9 mouse cellular contexts compared by ENCODE assay signal in the genomic region with DNA sequence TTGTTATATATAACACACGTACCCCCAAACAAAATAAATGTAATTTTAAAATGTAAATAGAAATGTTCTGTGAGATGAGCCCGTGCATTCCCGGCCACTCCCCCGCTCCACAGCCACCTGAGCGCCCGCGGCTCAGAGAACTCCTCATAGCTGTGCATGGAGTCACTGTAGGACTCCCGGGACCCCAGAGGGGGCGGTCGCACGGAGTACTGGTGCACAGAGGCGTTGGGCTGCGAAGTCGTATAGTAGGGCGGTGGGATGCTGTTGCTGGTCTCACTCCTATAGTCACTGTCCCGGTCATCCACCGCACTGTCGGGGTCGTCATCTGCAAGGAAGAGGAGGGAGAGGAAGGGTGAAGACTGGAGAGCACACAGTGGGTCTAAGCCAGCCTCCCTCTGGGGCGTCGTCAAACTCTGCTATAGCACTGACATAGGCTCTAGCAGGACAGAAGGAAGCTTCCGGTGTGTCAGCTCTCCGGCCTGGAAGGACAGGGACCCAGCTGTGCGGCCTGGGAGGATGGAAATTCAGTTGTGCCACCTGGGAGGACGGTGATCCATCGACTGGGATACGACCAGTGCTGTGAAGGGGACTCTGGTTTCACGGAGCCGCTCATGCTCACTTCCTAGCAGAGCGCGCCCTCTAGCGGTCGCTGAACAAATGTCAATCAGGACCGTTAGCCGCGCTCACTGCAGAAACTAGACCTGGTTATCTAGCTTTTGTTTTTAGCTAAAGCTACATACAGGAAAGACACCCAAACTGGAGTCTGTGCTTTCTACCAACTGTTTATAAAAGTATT. TPM values are rescaled to one million over a fixed set of nuclear protein-coding genes. Genes with fewer than 3 reads are reported as not detected.
DNase-seq lines count a peak whose midpoint lies in the region; ATAC-seq and TF ChIP-seq lines count a peak whose summit lies in the region.
"Had no signal": no experiment of that assay in that cellular context is flagged by ENCODE, and none has a peak within 500 bp of the region (broad histone marks: within the 10 kb centered on the region; RNA-seq: fewer than 3 reads in every experiment).

No protein-coding gene starts in this region.

- no peaks in the 10 kb centered on the region for H3K36me3 ChIP-seq in embryonic facial prominence, embryonic 15.5 days
- H3K36me3 ChIP-seq in heart, embryonic 12.5 days = no peaks in the 10 kb centered on the region
- H3K36me3 ChIP-seq in kidney, postnatal 0 days (ENCODE audit: insufficient read depth, low read length) = no peaks in the 10 kb centered on the region
- no peaks in the 10 kb centered on the region for H3K36me3 ChIP-seq in liver, embryonic 13.5 days
- H3K36me3 ChIP-seq in splenic B cell, adult 2 months (ENCODE audit: control insufficient read depth, insufficient read depth, low read length, poor library complexity, severe bottlenecking) = no peaks in the 10 kb centered on the region

- 5% methylated on average over 36 of the region's 36 CpGs for WGBS in embryonic facial prominence, embryonic 15.5 days
- WGBS in heart, embryonic 12.5 days = 8% methylated on average over 36 of the region's 36 CpGs
- WGBS in kidney, postnatal 0 days = 4% methylated on average over 36 of the region's 36 CpGs
- 10% methylated on average over 36 of the region's 36 CpGs for WGBS in liver, embryonic 13.5 days (ENCODE audit: insufficient replicate concordance)

- H3K4me1 ChIP-seq in bone marrow macrophage, adult 2 months (ENCODE audit: control insufficient read depth, insufficient read depth, low read length) = no peaks in the 10 kb centered on the region
- H3K4me1 ChIP-seq in embryonic facial prominence, embryonic 15.5 days = peaks cover 11% of the 10 kb centered on the region
- H3K4me1 ChIP-seq in heart, embryonic 12.5 days (replicated peaks) = peaks cover 9% of the 10 kb centered on the region; the same call in 1 of the 2 replicates
- 0 out of 2 replicates have a peak, but pooled peaks cover 5% of the 10 kb centered on the region for H3K4me1 ChIP-seq in kidney, postnatal 0 days (replicated peaks; ENCODE audit: insufficient read depth, low read length)
- peaks cover 25% of the 10 kb centered on the region for H3K4me1 ChIP-seq in liver, embryonic 13.5 days (replicated peaks)

- DNase-seq in CD4-positive helper T cell, adult 2 months (ENCODE audit: low read depth, low spot score) = peak; percentile 83
- DNase-seq in kidney, postnatal 0 days (ENCODE audit: low spot score) = peak; percentile 92
- peak; percentile 60 for DNase-seq in liver, embryonic 13.5 days
- peak; percentile 70 to 81 for DNase-seq in natural killer cell, adult 2 months (ENCODE audit: low spot score in 2 of 2)
- DNase-seq in splenic B cell, adult 2 months (ENCODE audit: low read depth, low spot score) = peak; percentile 90

- no peak overlapping the region for H3K27ac ChIP-seq in bone marrow macrophage, adult 2 months (ENCODE audit: insufficient read depth, low read depth, low read length)
- no peak overlapping the region for H3K27ac ChIP-seq in embryonic facial prominence, embryonic 15.5 days (replicated peaks)
- no peak overlapping the region for H3K27ac ChIP-seq in heart, embryonic 12.5 days (ENCODE audit: poor library complexity, severe bottlenecking)
- no peak overlapping the region for H3K27ac ChIP-seq in kidney, postnatal 0 days
- H3K27ac ChIP-seq in liver, embryonic 13.5 days = no peak overlapping the region

- no peaks in the 10 kb centered on the region for H3K9me3 ChIP-seq in embryonic facial prominence, embryonic 15.5 days (replicated peaks)
- no peaks in the 10 kb centered on the region for H3K9me3 ChIP-seq in heart, embryonic 12.5 days (replicated peaks)
- no peaks in the 10 kb centered on the region for H3K9me3 ChIP-seq in kidney, postnatal 0 days (replicated peaks; ENCODE audit: low read length)
- H3K9me3 ChIP-seq in liver, embryonic 13.5 days (replicated peaks) = no peaks in the 10 kb centered on the region

- no peak overlapping the region for H3K9ac ChIP-seq in embryonic facial prominence, embryonic 15.5 days
- no peak overlapping the region for H3K9ac ChIP-seq in heart, embryonic 12.5 days
- H3K9ac ChIP-seq in kidney, postnatal 0 days (ENCODE audit: low read depth, low read length) = no peak overlapping the region
- no peak overlapping the region for H3K9ac ChIP-seq in liver, embryonic 13.5 days

- TF ChIP-seq POLR2A in bone marrow macrophage, adult 2 months (IDR thresholded peaks at IDR 0.05; ENCODE audit: borderline replicate concordance, low read depth, low read length) = no peak

- H3K4me2 ChIP-seq in embryonic facial prominence, embryonic 15.5 days (replicated peaks) = peak overlapping the region; percentile 33; the same call in 1 of the 2 replicates
- no peak overlapping the region for H3K4me2 ChIP-seq in heart, embryonic 12.5 days
- H3K4me2 ChIP-seq in kidney, postnatal 0 days (ENCODE audit: low read length) = no peak overlapping the region
- H3K4me2 ChIP-seq in liver, embryonic 13.5 days = 0 out of 2 replicates have a peak overlapping the region, but pooled peaks have one; percentile 12

- H3K27me3 ChIP-seq in embryonic facial prominence, embryonic 15.5 days = peaks cover 63% of the 10 kb centered on the region
- H3K27me3 ChIP-seq in heart, embryonic 12.5 days (replicated peaks) = peaks cover 88% of the 10 kb centered on the region
- H3K27me3 ChIP-seq in kidney, postnatal 0 days (ENCODE audit: insufficient read depth, low read length) = peaks cover 28% of the 10 kb centered on the region; the same call in 1 of the 2 replicates
- peaks cover 64% of the 10 kb centered on the region for H3K27me3 ChIP-seq in liver, embryonic 13.5 days
- no peaks in the 10 kb centered on the region for H3K27me3 ChIP-seq in splenic B cell, adult 2 months (ENCODE audit: control insufficient read depth, insufficient read depth, low read length, poor library complexity, severe bottlenecking)

- H3K4me3 ChIP-seq in bone marrow macrophage, adult 2 months (ENCODE audit: insufficient read depth, low read length) = no peak overlapping the region
- peak overlapping the region; percentile 15; the same call in 1 of the 2 replicates for H3K4me3 ChIP-seq in embryonic facial prominence, embryonic 15.5 days (replicated peaks)
- no peak overlapping the region for H3K4me3 ChIP-seq in heart, embryonic 12.5 days
- H3K4me3 ChIP-seq in kidney, postnatal 0 days (replicated peaks; ENCODE audit: low read depth, low read length) = no peak overlapping the region
- no peak overlapping the region for H3K4me3 ChIP-seq in liver, embryonic 13.5 days (replicated peaks)
- H3K4me3 ChIP-seq: erythroblast, embryonic 14.5 days had no signal

- peak; percentile 84 for TF ChIP-seq CTCF in bone marrow macrophage, adult 2 months (IDR thresholded peaks at IDR 0.05; ENCODE audit: low read depth, low read length)
- TF ChIP-seq CTCF in kidney, postnatal 0 days (IDR thresholded peaks at IDR 0.05; ENCODE audit: low read depth) = peak; percentile 90

- no peak; the same call in 1 of the 2 replicates for ATAC-seq in embryonic facial prominence, embryonic 15.5 days (ENCODE audit: insufficient number of reproducible peaks, low FRiP score, low TSS enrichment, low read depth)
- 0 out of 2 replicates have a peak, but pooled peaks have one; percentile 20 for ATAC-seq in heart, embryonic 12.5 days (ENCODE audit: insufficient number of reproducible peaks, low FRiP score)
- ATAC-seq in kidney, postnatal 0 days (replicated peaks; ENCODE audit: low FRiP score, low read depth) = peak; percentile 40; the same call in 1 of the 2 replicates
- ATAC-seq in liver, embryonic 13.5 days (ENCODE audit: low read depth) = peak; percentile 29; the same call in 1 of the 2 replicates

RNA-seq across cellular contexts. Expression of gene Unc13a, which starts 11.0 kb away (rescaled TPM):
- 1.0 and 1.3 TPM in 2 replicates for polyA plus RNA-seq in bone marrow macrophage, adult 2 months (2012; ENCODE audit: insufficient read depth, insufficient read length, missing spikeins)
- polyA plus RNA-seq in embryonic facial prominence, embryonic 15.5 days (2015; fragmentation: Nextera tagmentation; extraction: Ambion mirVana) = 1.2 and 2.0 TPM in 2 replicates
- polyA plus RNA-seq in heart, embryonic 12.5 days (2016; fragmentation: Nextera tagmentation; extraction: Ambion mirVana) = 0.47 and 0.64 TPM in 2 replicates
- polyA plus RNA-seq in kidney, postnatal 0 days (2015; fragmentation: Nextera tagmentation; extraction: Ambion mirVana) = 0.50 and 0.60 TPM in 2 replicates
- 0.20 TPM in 2 replicates for polyA plus RNA-seq in liver, embryonic 13.5 days (2015; fragmentation: Nextera tagmentation; extraction: Ambion mirVana)

RNA-seq across cellular contexts. Expression of gene Jak3, which starts 15.6 kb away (rescaled TPM):
- polyA plus RNA-seq in bone marrow macrophage, adult 2 months (2012; ENCODE audit: insufficient read depth, insufficient read length, missing spikeins) = 15.6 and 15.7 TPM in 2 replicates
- 5.3 and 6.3 TPM in 2 replicates for polyA plus RNA-seq in embryonic facial prominence, embryonic 15.5 days (2015; fragmentation: Nextera tagmentation; extraction: Ambion mirVana)
- polyA plus RNA-seq in heart, embryonic 12.5 days (2016; fragmentation: Nextera tagmentation; extraction: Ambion mirVana) = 10.6 and 11.8 TPM in 2 replicates
- polyA plus RNA-seq in kidney, postnatal 0 days (2015; fragmentation: Nextera tagmentation; extraction: Ambion mirVana) = 5.3 TPM in 2 replicates
- polyA plus RNA-seq in liver, embryonic 13.5 days (2015; fragmentation: Nextera tagmentation; extraction: Ambion mirVana) = 5.7 and 6.1 TPM in 2 replicates

RNA-seq across cellular contexts. Expression of gene Insl3, which starts 28.5 kb away (rescaled TPM):
- 5.0 and 5.1 TPM in 2 replicates for polyA plus RNA-seq in bone marrow macrophage, adult 2 months (2012; ENCODE audit: insufficient read depth, insufficient read length, missing spikeins)
- 1.1 TPM in 2 replicates for polyA plus RNA-seq in embryonic facial prominence, embryonic 15.5 days (2015; fragmentation: Nextera tagmentation; extraction: Ambion mirVana)
- 2.0 and 2.4 TPM in 2 replicates for polyA plus RNA-seq in heart, embryonic 12.5 days (2016; fragmentation: Nextera tagmentation; extraction: Ambion mirVana)
- 1.3 TPM in 2 replicates for polyA plus RNA-seq in kidney, postnatal 0 days (2015; fragmentation: Nextera tagmentation; extraction: Ambion mirVana)
- polyA plus RNA-seq in liver, embryonic 13.5 days (2015; fragmentation: Nextera tagmentation; extraction: Ambion mirVana) = 0.67 and 1.1 TPM in 2 replicates

RNA-seq across cellular contexts. Expression of gene B3gnt3, which starts 41.1 kb away (rescaled TPM):
- polyA plus RNA-seq in bone marrow macrophage, adult 2 months (2012; ENCODE audit: insufficient read depth, insufficient read length, missing spikeins) = 23.7 and 24.1 TPM in 2 replicates
- polyA plus RNA-seq in embryonic facial prominence, embryonic 15.5 days (2015; fragmentation: Nextera tagmentation; extraction: Ambion mirVana) = 1.1 and 1.4 TPM in 2 replicates
- polyA plus RNA-seq in heart, embryonic 12.5 days (2016; fragmentation: Nextera tagmentation; extraction: Ambion mirVana) = 3.4 and 3.7 TPM in 2 replicates
- 4.3 TPM in 2 replicates for polyA plus RNA-seq in kidney, postnatal 0 days (2015; fragmentation: Nextera tagmentation; extraction: Ambion mirVana)
- polyA plus RNA-seq in liver, embryonic 13.5 days (2015; fragmentation: Nextera tagmentation; extraction: Ambion mirVana) = 3.5 and 3.7 TPM in 2 replicates

RNA-seq across cellular contexts. Expression of gene Colgalt1, which starts 49.7 kb away (rescaled TPM):
- 111 and 113 TPM in 2 replicates for polyA plus RNA-seq in bone marrow macrophage, adult 2 months (2012; ENCODE audit: insufficient read depth, insufficient read length, missing spikeins)
- 94.6 and 98.9 TPM in 2 replicates for polyA plus RNA-seq in embryonic facial prominence, embryonic 15.5 days (2015; fragmentation: Nextera tagmentation; extraction: Ambion mirVana)
- polyA plus RNA-seq in heart, embryonic 12.5 days (2016; fragmentation: Nextera tagmentation; extraction: Ambion mirVana) = 60.7 and 61.4 TPM in 2 replicates
- polyA plus RNA-seq in kidney, postnatal 0 days (2015; fragmentation: Nextera tagmentation; extraction: Ambion mirVana) = 64.1 and 66.2 TPM in 2 replicates
- 21.4 and 21.9 TPM in 2 replicates for polyA plus RNA-seq in liver, embryonic 13.5 days (2015; fragmentation: Nextera tagmentation; extraction: Ambion mirVana)

Comparison
In these comparisons a context has a peak if more than half of its experiments do, and no peak if none do; other contexts are left out.
1. H3K4me2 ChIP-seq: peak in embryonic facial prominence, embryonic 15.5 days (single experiment) and liver, embryonic 13.5 days (single experiment); none in heart, embryonic 12.5 days (single experiment) and kidney, postnatal 0 days (single experiment).
2. Peak in every context shown above with its lines, with median percentiles within 50 percentile points of each other: DNase-seq.